Mouse (Mus musculus): Measurements from ENCODE around the gene Gpt2.

The Gpt2 gene

GRCm38 (mm10) chr8:85492125-85492875, at the start of gene Gpt2:
Gene Gpt2, plus strand, starts transcription at chr8:85492576.
- DNase-seq (ENCODE audit: low read depth, low spot score): peak; percentile 98

GRCm38 (mm10) chr8:85444092-85444491, 48.3 kb upstream of the Gpt2 start:
- no peak for DNase-seq (ENCODE audit: low read depth, low spot score)

- no peak for DNase-seq (ENCODE audit: low read depth, low spot score)
These were observed 46.3 kb upstream of the Gpt2 start for GRCm38 (mm10) chr8:85445936-85446685.

GRCm38 (mm10) chr8:85450335-85450734, 42.0 kb upstream of the Gpt2 start:
- no peak for DNase-seq (ENCODE audit: low read depth, low spot score)

- DNase-seq (ENCODE audit: low read depth, low spot score): peak; percentile 50
These were observed 40.0 kb upstream of the Gpt2 start for GRCm38 (mm10) chr8:85452328-85452727.

- DNase-seq (ENCODE audit: low read depth, low spot score): no peak
These were observed 39.1 kb upstream of the Gpt2 start for GRCm38 (mm10) chr8:85453256-85453655.

- DNase-seq (ENCODE audit: low read depth, low spot score): no peak
These were observed 37.6 kb upstream of the Gpt2 start for GRCm38 (mm10) chr8:85454750-85455149.

- DNase-seq (ENCODE audit: low read depth, low spot score): peak; percentile 96
These were observed 35.8 kb upstream of the Gpt2 start for GRCm38 (mm10) chr8:85456536-85456935.

- no peak for DNase-seq (ENCODE audit: low read depth, low spot score)
These were observed 32.8 kb upstream of the Gpt2 start for GRCm38 (mm10) chr8:85459582-85459981.

GRCm38 (mm10) chr8:85460804-85461203, 31.6 kb upstream of the Gpt2 start:
- DNase-seq (ENCODE audit: low read depth, low spot score): peak; percentile 56

GRCm38 (mm10) chr8:85461377-85461776, 31.0 kb upstream of the Gpt2 start:
- no peak for DNase-seq (ENCODE audit: low read depth, low spot score)

GRCm38 (mm10) chr8:85462441-85462840, 29.9 kb upstream of the Gpt2 start:
- no peak for DNase-seq (ENCODE audit: low read depth, low spot score)

- DNase-seq (ENCODE audit: low read depth, low spot score): no peak
These were observed 28.1 kb upstream of the Gpt2 start for GRCm38 (mm10) chr8:85464316-85464715.

GRCm38 (mm10) chr8:85466056-85466455, 26.3 kb upstream of the Gpt2 start:
- DNase-seq (ENCODE audit: low read depth, low spot score): no peak

GRCm38 (mm10) chr8:85470753-85471152, 21.6 kb upstream of the Gpt2 start:
- peak; percentile 56 for DNase-seq (ENCODE audit: low read depth, low spot score)

GRCm38 (mm10) chr8:85472800-85473199, 19.6 kb upstream of the Gpt2 start:
- DNase-seq (ENCODE audit: low read depth, low spot score): no peak

- DNase-seq (ENCODE audit: low read depth, low spot score): no peak
These were observed 19.1 kb upstream of the Gpt2 start for GRCm38 (mm10) chr8:85473246-85473645.

- no peak for DNase-seq (ENCODE audit: low read depth, low spot score)
These were observed 17.5 kb upstream of the Gpt2 start for GRCm38 (mm10) chr8:85474924-85475323.

- DNase-seq (ENCODE audit: low read depth, low spot score): no peak
These were observed 15.3 kb upstream of the Gpt2 start for GRCm38 (mm10) chr8:85476970-85477545.

- no peak for DNase-seq (ENCODE audit: low read depth, low spot score)
These were observed 14.0 kb upstream of the Gpt2 start for GRCm38 (mm10) chr8:85478397-85478796.

GRCm38 (mm10) chr8:85479710-85480109, 12.7 kb upstream of the Gpt2 start:
- no peak for DNase-seq (ENCODE audit: low read depth, low spot score)

- DNase-seq (ENCODE audit: low read depth, low spot score): peak; percentile 69
These were observed 10.5 kb upstream of the Gpt2 start for GRCm38 (mm10) chr8:85481900-85482299.

GRCm38 (mm10) chr8:85482427-85482826, 9.9 kb upstream of the Gpt2 start:
- peak; percentile 52 for DNase-seq (ENCODE audit: low read depth, low spot score)

All from brain, adult 2 months (tissue).